Comparison of ENCODE assay signal across 8 mouse cellular contexts in genomic region chrX:155337905-155338721, GRCm38 (mm10). TPM values are rescaled to one million over a fixed set of nuclear protein-coding genes. Genes with fewer than 3 reads are reported as not detected.
A peak's percentile ranks its signal among the peaks of the same experiment; 100 is the strongest.
DNase-seq lines count a peak whose midpoint lies in the region; ATAC-seq and TF ChIP-seq lines count a peak whose summit lies in the region.

No protein-coding gene starts in this region.

- no peak for TF ChIP-seq POLR2A in kidney, adult 2 months (IDR thresholded peaks at IDR 0.05; ENCODE audit: low read depth, low read length)
- TF ChIP-seq POLR2A in limb, embryonic 14.5 days (IDR thresholded peaks at IDR 0.05; ENCODE audit: borderline replicate concordance, extremely low read depth, insufficient read depth, insufficient read length) = no peak

- no peaks in the 10 kb centered on the region for H3K27me3 ChIP-seq in embryonic facial prominence, embryonic 11.5 days (ENCODE audit: control insufficient read depth, insufficient read depth, low read length)
- no peaks in the 10 kb centered on the region for H3K27me3 ChIP-seq in kidney, adult 2 months (replicated peaks; ENCODE audit: control insufficient read depth, insufficient read depth, low read length)
- H3K27me3 ChIP-seq in limb, embryonic 14.5 days (ENCODE audit: control insufficient read depth, insufficient read depth, low read length) = no peaks in the 10 kb centered on the region
- H3K27me3 ChIP-seq in midbrain, postnatal 0 days (ENCODE audit: insufficient read depth, low read length) = no peaks in the 10 kb centered on the region

- H3K36me3 ChIP-seq in embryonic facial prominence, embryonic 11.5 days (replicated peaks; ENCODE audit: control insufficient read depth, insufficient read depth, low read depth, low read length) = no peaks in the 10 kb centered on the region
- no peaks in the 10 kb centered on the region for H3K36me3 ChIP-seq in kidney, adult 2 months (ENCODE audit: control insufficient read depth, insufficient read depth, low read length)
- H3K36me3 ChIP-seq in limb, embryonic 14.5 days (ENCODE audit: control insufficient read depth, insufficient read depth, low read length) = no peaks in the 10 kb centered on the region
- no peaks in the 10 kb centered on the region for H3K36me3 ChIP-seq in midbrain, postnatal 0 days (ENCODE audit: insufficient read depth, low read length)

- H3K9me3 ChIP-seq in embryonic facial prominence, embryonic 11.5 days (replicated peaks; ENCODE audit: control insufficient read depth, low read length) = no peaks in the 10 kb centered on the region
- no peaks in the 10 kb centered on the region for H3K9me3 ChIP-seq in limb, embryonic 14.5 days (ENCODE audit: control insufficient read depth, low read length)
- no peaks in the 10 kb centered on the region for H3K9me3 ChIP-seq in midbrain, postnatal 0 days (ENCODE audit: low read length)

- peak overlapping the region; percentile 23 for H3K4me2 ChIP-seq in embryonic facial prominence, embryonic 11.5 days (ENCODE audit: low read depth, low read length)
- peak overlapping the region; percentile 47 for H3K4me2 ChIP-seq in limb, embryonic 14.5 days (replicated peaks; ENCODE audit: low read depth, low read length, severe bottlenecking)
- peak overlapping the region; percentile 47 for H3K4me2 ChIP-seq in midbrain, postnatal 0 days (ENCODE audit: low read depth, low read length, poor library complexity, severe bottlenecking)

- H3K27ac ChIP-seq in embryonic facial prominence, embryonic 11.5 days (replicated peaks; ENCODE audit: low read depth, low read length) = peak overlapping the region; percentile 59; the same call in 1 of the 2 replicates
- H3K27ac ChIP-seq in kidney, adult 2 months (ENCODE audit: insufficient read depth, low read depth, low read length) = peak overlapping the region; percentile 35; the same call in 1 of the 2 replicates
- peak overlapping the region; percentile 83 for H3K27ac ChIP-seq in limb, embryonic 14.5 days (replicated peaks; ENCODE audit: low read depth, low read length)
- peak overlapping the region; percentile 67 for H3K27ac ChIP-seq in midbrain, postnatal 0 days (ENCODE audit: low read depth, low read length)

- TF ChIP-seq CTCF in kidney, adult 2 months (conservative IDR thresholded peaks at IDR 0.05; ENCODE audit: insufficient read depth, insufficient read length, low read depth, low read length) = no peak
- no peak for TF ChIP-seq CTCF in midbrain, postnatal 0 days (IDR thresholded peaks at IDR 0.05)

- 20% methylated on average over 44 of the region's 49 CpGs for WGBS in embryonic facial prominence, embryonic 11.5 days
- WGBS in kidney, adult 2 months = under 1% methylated on average over 41 of the region's 49 CpGs
- WGBS in limb, embryonic 14.5 days = 24% methylated on average over 49 of the region's 49 CpGs
- WGBS in midbrain, postnatal 0 days = 25% methylated on average over 49 of the region's 49 CpGs

- H3K4me3 ChIP-seq in embryonic facial prominence, embryonic 11.5 days (ENCODE audit: low read depth, low read length) = peak overlapping the region; percentile 56
- H3K4me3 ChIP-seq in kidney, adult 2 months (ENCODE audit: insufficient read depth, low read depth, low read length) = peak overlapping the region; percentile 98
- peak overlapping the region; percentile 55 for H3K4me3 ChIP-seq in limb, embryonic 14.5 days (replicated peaks; ENCODE audit: low read length)
- H3K4me3 ChIP-seq in midbrain, postnatal 0 days (ENCODE audit: low read depth, low read length) = peak overlapping the region; percentile 56

- DNase-seq in layer of hippocampus, adult 11-12 months (ENCODE audit: low spot score) = peak; percentile 72
- DNase-seq in layer of hippocampus, adult 9-10 months (ENCODE audit: low spot score) = no peak
- peak; percentile 85 for DNase-seq in embryonic facial prominence, embryonic 11.5 days (ENCODE audit: low spot score)
- peak; percentile 86 to 88 for DNase-seq in heart, adult 18-20 months
- peak; percentile 82 for DNase-seq in kidney, adult 2 months
- peak; percentile 80 for DNase-seq in limb, embryonic 14.5 days (ENCODE audit: low spot score)
- peak; percentile 79 for DNase-seq in midbrain, postnatal 0 days (ENCODE audit: low spot score)
- DNase-seq in spleen, postnatal 14 days (ENCODE audit: low spot score in 2 of 2) = peak; percentile 67

- H3K9ac ChIP-seq in embryonic facial prominence, embryonic 11.5 days (replicated peaks; ENCODE audit: low read length) = peak overlapping the region; percentile 71
- peak overlapping the region; percentile 76 for H3K9ac ChIP-seq in limb, embryonic 14.5 days (ENCODE audit: low read depth, low read length, severe bottlenecking)
- peak overlapping the region; percentile 61 for H3K9ac ChIP-seq in midbrain, postnatal 0 days (replicated peaks; ENCODE audit: low read length, poor library complexity, severe bottlenecking)

- no peaks in the 10 kb centered on the region for H3K4me1 ChIP-seq in embryonic facial prominence, embryonic 11.5 days (ENCODE audit: control insufficient read depth, insufficient read depth, low read length)
- no peaks in the 10 kb centered on the region for H3K4me1 ChIP-seq in kidney, adult 2 months (ENCODE audit: control insufficient read depth, insufficient read depth, low read length)
- 0 out of 2 replicates have a peak, but pooled peaks cover 3% of the 10 kb centered on the region for H3K4me1 ChIP-seq in limb, embryonic 14.5 days (ENCODE audit: control insufficient read depth, insufficient read depth, low read length)
- no peaks in the 10 kb centered on the region for H3K4me1 ChIP-seq in midbrain, postnatal 0 days (ENCODE audit: insufficient read depth, low read length)

- peak; percentile 98 for ATAC-seq in embryonic facial prominence, embryonic 11.5 days (replicated peaks; ENCODE audit: insufficient number of reproducible peaks, low FRiP score, low TSS enrichment, low read depth)
- peak; percentile 98 for ATAC-seq in limb, embryonic 14.5 days (ENCODE audit: low FRiP score, low read depth)
- ATAC-seq in midbrain, postnatal 0 days (ENCODE audit: low FRiP score) = peak; percentile 99

RNA-seq across cellular contexts. Expression of gene Prdx4, which starts 2.4 kb away (rescaled TPM):
- 282 and 288 TPM in 2 replicates for polyA plus RNA-seq in embryonic facial prominence, embryonic 11.5 days (2014; fragmentation: Nextera tagmentation; extraction: Ambion mirVana)
- 10 to 100 TPM; 26.4 to 26.6 TPM for total RNA-seq in heart, adult 18-20 months (2021)
- 39.4 and 43.1 TPM in 2 replicates for polyA plus RNA-seq in kidney, adult 2 months (2012; rRNA removed)
- 203 and 231 TPM in 2 replicates for polyA plus RNA-seq in limb, embryonic 14.5 days (2012; rRNA removed)
- 320 and 328 TPM in 2 replicates for polyA plus RNA-seq in limb, embryonic 14.5 days (2014; fragmentation: Nextera tagmentation; extraction: Ambion mirVana)
- 61.7 and 74.6 TPM in 2 replicates for total RNA-seq in midbrain, postnatal 0 days (2014; rRNA removed)
- 89.2 and 89.7 TPM in 2 replicates for polyA plus RNA-seq in midbrain, postnatal 0 days (2015; fragmentation: Nextera tagmentation; extraction: Ambion mirVana)
